Mouse (Mus musculus) cerebellum, postnatal 10 days (tissue): ENCODE results near the gene Josd2.

Experiments used
- DNase-seq, 2 experiments: peaks; one replicate each; pipeline ENCODE4 v3.0.0; 2021; ENCODE audit warnings: mixed read lengths in 2 of 2

Josd2 gene

DNA sequence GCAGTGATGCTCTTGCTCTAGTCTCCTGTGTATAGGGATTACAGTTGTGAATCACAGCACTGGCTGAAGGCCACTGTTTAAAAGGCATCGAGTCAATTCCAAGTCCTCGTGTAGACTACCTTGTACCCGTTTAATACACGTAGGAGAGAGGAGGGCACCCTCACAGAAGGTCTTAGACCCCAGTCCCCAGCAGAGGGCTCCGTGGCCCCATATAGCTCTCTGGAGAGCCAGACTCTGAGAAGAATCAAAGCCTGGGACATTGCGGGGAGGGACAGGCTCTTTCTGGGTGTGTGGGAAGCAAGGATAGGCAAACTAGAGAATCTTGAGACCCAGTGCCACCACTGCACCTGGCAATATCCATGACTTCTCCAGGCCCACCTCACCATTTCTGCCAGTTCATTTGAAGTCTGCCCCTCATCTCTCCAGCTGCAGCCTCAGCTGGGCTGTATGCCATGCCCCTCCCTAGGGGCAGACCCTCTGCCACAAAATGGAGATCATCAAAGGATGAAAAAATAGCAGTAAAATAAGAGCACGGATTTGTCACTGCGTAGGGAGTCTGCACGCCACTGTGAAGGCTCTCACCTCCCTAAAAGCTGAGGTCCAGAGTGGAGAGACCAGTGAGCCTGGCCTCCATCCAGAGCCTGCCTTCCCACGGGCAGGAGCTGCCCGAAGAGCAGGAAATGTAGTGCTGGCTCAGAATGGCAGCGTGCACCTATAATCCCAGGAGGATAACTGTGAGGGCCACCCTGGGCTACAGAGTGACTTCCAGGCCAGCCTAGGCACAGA lies 21.5 kb upstream of the Josd2 start:
- peak; percentile 63 to 74 for DNase-seq

DNA sequence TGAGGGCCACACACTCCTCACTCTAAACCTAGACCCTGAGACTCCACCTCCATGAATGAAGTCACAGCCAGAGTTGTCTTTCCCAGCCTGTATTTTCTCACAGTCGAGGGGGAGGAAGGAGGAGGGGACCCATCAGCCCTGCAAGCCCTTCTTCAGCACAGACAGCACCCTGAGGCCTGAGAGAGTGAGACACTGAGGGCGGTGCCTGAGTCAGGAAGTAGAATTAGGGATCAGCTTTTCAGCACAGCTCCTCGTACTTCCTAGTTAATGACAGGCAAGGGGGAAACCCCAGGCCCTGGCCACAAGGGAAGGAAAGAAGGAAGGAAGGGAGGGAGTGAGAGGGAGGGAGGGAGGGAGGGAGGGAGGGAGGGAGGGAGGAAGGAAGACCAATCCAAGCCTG lies 14.5 kb upstream of the Josd2 start:
- peak in 1 of 2 experiments; percentile 4 for DNase-seq

DNA sequence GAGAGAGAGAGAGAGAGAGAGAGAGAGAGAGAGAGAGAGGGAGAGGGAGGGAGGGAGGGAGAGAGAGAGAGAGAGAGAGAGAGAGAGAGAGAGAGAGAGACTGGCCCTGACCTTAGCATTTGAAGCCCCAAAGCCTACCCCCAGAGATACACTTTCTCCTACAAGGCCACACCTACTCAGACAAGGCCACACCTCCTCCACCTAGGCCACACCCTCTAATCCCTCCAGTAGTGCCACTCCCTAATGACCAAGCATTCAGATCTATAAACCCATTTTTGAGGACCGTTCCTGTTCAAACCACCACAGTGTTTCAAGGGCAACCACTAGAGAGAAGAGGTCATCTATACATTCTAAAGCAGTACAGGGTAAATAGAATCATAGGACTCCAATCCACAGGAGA lies 11.5 kb upstream of the Josd2 start:
- DNase-seq: no peak

DNA sequence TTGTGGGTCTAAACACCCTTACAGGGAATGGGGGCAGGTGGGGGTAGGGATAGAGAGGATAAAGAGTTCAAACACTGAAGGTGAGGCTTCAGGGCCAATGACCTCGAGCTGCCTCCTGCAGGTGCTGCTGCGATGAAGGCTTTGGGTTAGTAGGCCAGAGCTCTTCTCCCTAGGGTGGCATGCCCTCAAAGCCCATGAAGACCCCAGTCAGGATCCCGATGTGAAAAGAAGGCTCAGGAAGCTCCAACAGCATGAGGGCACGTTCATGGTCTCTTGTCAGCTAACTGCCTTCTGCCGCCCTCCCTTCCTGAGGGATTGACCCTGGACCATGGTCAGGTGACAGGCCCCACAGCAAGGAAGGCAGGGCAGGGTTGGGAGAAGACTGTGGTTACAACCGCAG lies 7.7 kb upstream of the Josd2 start:
- DNase-seq: no peak

DNA sequence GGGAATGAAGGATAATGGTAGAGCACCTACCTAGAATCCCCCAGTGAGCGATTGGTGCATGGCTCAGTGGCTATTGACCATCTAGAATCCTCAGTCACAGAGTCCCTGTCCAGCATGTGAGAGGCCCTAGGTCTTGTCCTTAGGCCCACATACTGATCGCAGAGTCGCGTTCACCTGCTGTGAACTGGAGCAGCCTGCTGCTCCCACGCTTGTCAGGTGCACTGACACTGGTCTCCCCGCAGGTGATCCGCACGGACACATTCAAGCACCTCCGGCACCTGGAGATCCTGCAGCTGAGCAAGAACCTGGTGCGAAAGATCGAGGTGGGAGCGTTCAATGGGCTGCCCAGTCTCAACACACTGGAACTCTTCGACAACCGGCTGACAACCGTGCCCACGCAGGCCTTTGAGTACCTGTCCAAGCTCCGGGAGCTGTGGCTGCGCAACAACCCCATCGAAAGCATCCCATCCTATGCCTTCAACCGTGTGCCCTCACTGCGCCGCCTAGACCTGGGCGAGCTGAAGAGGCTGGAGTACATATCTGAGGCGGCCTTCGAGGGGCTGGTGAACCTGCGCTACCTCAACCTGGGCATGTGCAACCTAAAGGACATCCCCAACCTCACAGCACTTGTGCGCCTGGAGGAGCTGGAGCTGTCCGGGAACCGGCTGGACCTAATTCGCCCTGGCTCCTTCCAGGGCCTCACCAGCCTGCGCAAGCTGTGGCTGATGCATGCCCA lies 6.8 kb upstream of the Josd2 start:
- DNase-seq: no peak

DNA sequence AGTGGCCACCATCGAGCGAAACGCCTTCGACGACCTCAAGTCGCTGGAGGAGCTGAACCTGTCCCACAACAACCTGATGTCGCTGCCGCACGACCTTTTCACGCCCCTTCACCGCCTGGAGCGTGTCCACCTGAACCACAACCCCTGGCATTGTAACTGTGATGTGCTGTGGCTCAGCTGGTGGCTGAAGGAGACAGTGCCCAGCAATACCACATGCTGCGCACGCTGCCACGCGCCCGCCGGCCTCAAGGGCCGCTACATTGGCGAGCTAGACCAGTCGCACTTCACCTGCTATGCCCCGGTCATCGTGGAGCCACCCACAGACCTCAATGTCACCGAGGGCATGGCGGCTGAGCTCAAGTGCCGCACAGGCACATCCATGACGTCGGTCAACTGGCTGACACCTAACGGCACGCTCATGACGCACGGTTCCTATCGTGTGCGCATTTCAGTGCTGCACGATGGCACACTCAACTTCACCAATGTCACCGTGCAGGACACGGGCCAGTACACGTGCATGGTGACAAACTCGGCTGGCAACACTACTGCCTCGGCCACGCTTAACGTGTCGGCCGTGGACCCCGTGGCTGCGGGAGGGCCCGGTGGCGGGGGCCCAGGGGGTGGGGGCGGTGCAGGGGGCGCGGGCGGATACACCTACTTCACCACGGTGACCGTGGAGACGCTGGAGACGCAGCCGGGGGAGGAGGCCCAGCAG lies 6.1 kb upstream of the Josd2 start:
- peak in 1 of 2 experiments; percentile 20 for DNase-seq

DNA sequence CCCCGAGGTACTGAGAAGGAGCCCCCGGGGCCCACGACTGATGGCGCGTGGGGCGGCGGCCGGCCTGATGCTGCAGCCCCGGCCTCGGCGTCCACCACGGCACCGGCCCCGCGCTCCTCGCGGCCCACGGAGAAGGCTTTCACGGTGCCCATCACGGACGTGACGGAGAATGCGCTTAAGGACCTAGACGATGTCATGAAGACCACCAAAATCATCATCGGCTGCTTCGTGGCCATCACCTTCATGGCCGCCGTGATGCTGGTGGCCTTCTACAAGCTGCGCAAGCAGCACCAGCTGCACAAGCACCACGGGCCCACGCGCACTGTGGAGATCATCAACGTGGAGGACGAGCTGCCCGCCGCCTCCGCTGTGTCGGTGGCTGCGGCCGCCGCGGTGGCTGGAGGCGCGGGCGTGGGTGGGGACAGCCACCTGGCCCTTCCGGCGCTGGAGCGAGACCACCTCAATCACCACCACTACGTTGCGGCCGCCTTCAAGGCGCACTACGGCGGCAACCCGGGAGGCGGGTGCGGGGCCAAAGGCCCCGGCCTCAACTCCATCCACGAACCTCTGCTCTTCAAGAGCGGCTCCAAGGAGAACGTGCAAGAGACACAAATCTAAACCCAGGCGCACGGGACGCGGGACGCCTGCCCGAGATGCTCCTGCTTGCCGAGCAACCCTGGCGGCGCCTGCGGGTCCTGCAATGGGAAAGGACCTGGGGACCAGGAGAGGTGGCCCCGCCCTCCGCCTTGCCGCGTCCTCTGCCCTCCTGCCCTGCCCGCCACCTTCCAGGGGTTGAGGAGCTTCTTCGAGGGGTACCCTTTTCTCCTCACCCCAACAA lies 5.3 kb upstream of the Josd2 start:
- peak; percentile 67 to 74 for DNase-seq

DNA sequence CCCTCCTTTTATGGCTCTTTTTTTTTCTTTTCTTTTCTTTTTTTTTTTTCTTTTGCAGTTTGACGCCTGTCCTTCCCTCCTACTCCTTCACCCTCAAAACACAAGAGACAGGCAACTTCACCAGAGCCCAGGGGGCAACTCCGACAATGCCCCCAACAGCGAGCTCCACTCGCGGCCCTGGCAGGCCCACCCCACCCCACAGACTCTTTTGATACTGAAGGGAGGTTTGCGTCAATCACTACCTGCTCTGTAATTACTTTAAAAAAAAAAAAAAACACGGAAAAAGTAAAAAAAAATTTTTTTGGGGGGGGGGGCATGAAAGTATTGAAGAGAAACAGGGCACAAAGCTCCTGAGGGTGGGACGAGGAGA lies 4.7 kb upstream of the Josd2 start:
- DNase-seq: no peak

DNA sequence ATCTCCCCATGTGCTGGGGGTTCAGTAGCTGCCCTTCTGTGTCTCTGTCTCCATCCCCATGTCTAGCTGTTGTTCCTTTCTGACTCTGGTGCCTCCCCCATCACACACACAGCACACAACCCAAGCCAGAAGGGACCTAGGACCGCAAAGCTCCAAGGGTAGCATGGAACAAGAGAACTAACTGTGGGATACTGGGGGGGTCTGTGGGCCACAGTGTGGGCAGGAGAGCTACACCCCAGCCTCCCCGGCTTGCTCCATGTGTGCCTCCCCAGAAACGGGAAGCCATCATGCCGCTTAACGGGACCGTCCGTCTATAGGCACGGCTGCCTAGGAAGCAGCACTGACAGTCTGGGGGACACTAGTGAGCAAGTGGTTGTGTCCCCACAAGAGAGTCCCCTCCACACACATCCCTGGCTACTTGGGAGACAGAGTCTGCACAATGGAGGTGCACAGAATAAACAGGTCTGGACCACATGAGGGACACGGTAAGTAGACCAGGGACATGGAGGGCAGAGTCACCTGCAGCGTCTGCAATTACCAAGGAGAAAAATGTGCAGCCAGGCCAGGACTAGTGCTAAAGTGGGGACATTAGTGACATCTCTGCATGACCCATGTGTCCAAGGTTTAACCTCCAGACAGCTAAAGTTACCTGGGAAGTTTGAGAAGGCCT lies 4.1 kb upstream of the Josd2 start:
- DNase-seq: peak in 1 of 2 experiments; percentile 29

DNA sequence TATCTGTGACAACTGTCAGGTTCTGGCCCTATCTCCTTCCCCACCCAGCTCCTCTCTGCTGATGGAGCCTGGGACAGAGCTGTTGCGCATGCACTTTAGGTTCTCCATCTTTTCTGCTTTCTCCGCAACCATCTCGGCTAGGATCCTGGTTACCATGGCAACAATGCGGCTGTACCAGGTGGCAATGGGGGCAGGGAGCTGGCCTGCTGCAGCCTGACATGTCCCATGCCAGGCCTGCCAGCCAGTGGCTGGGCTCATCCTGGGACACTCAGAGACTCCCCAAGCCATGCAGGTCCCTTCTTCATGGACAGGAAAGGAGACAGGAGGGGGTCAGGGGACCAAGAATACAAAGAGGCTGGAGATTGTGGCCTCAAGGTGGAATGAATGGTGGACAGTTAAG lies 3.3 kb upstream of the Josd2 start:
- DNase-seq: peak; percentile 98 to 99

DNA sequence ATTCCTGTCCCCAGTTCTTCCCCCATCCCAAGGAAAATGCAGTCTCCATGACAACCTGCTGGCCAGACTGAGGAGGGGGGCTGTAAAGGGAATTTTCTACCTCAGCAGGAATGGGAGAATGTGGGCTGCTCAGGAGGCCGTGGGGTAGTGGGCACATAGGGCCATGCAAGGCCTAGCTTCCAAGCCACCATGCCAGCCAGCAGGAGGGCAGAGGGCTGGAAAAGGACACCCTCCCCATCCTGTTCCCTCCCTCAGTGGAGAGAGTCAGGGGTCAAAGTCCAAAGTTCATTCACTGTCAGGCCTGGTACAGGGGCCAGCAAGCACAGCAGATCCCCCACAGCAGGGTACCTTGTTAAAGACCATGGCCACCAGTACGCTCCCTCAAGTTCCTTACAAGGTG lies 2.7 kb upstream of the Josd2 start, which contains the start of gene Aspdh:
Aspdh (plus strand) TSS at position 281 of the 400 bp plus-strand sequence.
- DNase-seq: peak; percentile 64 to 67

DNA sequence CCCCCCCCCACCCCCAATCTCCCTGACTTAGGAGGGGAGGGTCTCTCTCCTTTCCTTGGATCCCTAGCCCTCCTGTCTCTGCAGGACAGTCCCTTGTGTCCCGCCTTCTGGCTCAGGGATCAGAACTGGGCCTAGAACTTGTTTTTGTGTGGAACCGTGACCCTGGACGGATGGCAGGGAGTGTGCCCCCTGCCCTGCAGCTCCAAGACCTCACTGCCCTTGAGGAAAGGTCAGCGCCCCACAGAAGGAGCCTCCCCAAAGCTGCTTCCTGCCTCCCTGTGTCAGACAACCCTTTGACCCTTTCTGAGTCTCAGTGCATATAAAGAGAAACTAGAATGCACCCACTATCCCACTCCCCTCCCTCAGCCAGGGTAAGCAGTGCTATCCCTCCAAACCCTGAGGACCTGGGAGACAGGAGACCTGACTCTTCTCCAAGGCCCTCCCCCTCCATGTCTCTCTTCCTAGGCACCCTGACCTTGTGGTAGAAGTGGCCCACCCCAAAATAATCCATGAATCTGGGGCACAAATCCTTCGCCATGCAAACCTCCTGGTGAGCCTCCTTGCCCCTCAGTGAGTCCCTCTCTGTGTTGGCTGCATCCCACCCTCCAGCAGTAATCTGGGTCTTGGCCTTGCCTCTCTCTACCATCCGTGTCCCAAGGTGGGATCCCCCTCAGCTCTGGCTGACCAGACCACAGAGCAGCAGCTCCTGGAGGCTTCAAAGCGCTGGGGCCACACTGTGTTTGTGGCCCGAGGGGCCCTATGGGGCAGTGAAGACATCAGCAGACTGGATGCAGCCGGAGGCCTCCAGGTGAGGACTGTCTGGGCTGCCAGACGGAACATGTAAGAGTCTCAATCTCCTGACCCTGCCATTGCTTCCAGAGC lies 1.5 kb upstream of the Josd2 start:
- DNase-seq: peak; percentile 33 to 35

DNA sequence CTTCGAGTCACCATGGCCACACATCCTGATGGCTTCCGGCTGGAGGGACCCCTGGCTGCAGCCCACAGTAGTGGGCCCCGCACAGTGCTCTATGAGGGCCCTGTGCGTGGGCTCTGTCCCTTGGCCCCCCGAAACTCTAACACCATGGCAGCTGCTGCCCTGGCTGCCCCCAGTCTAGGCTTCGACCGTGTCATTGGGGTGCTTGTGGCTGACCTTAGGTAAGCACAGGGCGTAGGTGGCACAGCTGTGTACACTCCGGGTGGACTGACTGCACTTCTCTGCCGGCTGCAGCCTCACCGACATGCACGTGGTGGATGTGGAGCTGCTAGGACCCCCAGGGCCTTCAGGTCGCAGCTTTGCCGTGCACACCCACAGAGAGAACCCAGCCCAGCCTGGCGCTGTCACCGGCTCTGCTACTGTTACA lies 880 bp upstream of the Josd2 start:
- DNase-seq: no peak

DNA sequence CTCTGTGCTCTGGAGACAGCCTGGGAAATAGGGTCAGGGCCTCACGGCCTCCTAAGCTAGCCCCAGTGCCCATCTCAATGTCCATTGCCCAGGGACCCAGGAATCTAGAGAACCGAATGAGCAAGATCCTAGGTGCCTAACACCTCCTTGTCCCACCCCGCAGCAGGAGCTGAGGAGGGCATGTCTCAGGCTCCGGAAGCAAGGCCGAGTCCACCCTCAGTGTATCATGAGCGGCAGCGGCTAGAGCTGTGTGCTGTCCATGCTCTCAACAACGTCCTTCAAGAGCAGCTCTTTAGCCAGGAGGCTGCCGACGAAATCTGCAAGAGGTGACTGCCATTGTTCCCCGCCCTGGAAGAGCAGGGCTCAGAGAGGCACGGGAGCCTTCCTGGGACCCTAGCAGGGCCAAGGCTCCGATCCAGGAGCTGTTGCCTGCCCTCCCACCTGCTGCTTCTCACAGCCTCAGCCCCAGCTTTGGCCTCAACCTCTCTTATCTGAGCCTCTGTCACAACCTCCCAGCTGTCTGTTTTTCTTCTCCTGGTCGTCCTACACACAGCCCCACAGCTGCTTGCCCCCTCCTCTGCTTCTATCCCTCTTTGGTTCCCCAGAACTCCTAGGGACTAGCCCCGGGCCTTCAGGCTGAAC lies 985 bp downstream of the Josd2 start:
- DNase-seq: no peak

DNA sequence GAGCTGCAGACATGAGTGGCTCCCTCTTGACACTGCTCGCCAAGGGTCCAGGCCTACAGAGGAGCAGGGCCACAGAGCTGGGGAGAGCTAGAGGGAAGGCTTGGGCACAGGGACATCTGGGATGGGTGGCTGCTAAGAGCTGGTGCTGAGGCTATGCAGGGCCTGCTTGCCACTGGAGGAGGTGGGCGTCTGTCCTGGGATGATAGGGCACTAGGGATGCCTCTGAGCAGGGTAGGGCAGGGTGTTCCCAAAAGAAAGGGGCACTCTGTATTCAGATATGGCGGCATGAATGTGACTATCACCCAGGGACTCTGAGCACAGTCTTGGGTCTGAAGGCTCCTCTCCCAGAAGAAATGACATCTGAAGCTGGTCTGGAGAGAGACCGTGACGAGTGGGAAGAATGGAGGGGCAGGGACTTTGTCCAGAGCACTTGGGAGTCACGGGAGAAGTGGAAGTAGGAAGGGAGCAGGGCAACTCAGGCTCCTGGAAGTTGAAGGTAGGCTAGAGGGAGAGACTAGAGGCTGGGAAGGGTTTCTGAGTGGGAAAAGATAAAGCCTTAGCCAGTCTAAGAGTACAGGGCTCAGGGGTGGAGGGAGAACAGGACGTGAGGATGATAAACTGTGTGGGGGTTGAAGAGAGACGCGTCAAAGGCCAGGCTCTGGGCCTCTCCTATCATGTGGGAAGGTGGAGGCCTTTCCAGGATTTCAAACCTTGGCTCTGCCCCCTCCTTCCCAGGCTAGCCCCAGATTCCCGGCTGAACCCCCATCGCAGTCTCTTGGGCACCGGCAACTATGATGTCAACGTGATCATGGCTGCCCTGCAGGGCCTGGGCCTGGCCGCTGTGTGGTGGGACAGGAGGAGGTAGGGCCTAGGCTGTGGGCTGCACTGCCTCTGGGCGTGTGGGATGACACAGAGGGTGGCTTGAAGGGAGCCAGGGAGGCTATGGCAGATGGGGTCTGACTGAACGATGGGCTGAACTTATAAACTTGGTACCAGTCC lies 2.2 kb downstream of the Josd2 start:
- no peak for DNase-seq

DNA sequence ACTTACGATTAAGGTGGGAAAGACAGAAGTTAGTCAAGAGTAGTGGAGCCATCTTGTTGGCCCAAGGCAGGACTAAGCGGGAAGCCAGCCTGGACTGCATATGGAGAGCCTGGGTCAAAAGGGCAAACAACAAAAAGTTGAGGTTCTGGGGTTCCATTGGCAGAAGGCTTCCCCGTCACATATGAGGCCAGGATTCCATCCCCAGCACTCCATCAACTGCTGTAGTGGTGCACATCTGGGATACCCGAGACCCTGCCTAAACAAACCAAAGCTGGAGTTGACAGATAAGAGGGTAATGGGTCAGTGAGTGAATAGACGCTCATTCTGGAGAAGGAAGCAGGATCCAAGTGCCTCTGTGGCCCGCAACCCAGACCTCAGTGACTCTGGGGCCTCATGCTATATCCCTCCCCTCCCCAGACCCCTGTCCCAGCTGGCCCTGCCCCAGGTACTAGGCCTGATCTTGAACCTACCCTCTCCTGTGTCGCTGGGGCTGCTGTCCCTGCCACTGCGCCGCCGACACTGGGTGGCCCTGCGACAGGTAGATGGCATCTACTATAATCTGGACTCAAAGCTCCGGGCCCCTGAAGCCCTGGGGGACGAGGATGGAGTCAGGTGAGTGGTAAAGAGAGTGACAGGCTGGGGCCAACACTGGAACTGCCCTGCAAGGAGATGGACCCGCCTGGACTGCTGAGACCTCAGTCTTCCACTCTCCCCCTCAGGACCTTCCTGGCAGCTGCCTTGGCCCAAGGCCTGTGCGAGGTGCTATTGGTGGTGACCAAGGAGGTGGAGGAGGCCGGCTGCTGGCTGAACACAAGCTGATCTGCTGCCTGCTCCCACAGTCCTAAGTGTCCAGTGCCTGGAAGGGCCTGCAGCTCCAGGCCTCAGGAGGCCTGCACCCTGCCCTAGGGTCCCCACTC lies 3.2 kb downstream of the Josd2 start:
- no peak for DNase-seq

DNA sequence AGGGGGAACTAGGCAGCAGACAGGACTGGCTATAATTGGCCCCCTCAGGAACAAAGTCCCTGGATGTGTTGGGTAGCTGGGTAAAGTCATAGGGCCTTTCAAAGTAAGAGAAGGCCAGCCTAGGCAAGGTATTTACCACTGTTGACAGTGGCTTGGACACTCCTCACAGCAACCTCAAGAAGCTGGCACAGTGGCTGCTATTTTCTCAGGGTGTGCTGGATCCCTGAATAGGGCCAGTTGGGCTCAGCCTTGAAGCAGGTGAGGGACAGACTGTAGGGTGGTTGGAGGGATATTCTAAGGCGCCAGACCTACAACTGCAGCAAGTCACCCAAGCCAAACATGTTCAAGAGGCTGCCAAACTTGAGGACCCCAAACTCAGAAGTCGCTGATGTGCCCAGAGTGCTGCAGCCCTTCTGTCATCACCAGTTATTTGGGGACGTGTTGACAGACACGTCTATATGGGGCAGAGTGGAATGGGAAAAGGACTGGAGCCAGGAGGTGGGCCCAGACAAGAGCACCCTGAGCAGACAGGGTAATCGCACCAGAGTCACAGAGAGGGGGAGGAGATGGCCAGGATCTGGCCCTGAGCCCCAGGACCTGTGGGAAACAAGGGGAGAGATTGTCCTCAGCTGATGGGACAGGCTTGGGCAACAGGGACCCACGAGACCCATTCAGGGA lies 4.2 kb downstream of the Josd2 start:
- DNase-seq: no peak

DNA sequence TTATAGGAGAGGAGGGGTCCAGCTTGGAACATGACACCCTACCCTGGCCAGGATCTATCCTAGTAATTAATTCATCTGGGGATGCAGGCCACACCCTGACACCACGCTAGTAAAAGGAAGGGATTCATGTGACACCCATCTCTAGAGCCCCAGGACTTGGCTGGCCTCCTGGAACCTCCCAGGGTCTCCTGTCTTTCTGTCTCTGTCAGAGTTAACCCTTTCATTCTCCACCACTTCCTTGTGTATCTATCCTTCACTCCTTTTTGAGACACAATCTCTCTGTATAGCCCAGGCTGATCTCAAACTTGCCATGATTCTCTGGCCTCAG lies 4.7 kb downstream of the Josd2 start:
- no peak for DNase-seq
